Mouse (Mus musculus) limb, embryonic 10.5 days (tissue): Measurements from ENCODE around the gene Orc4. TPM values are rescaled to one million over a fixed set of nuclear protein-coding genes. Genes with fewer than 3 reads are reported as not detected.

Experiments
- DNase-seq: peaks from one replicate; pipeline ENCODE4 v3.0.0-alpha.2; 2017; ENCODE audit warnings: low spot score
- H3K27ac ChIP-seq: fragments of 300-500 bp; sonication (generic); 2 replicates; pipeline ENCODE4 v1.5.1; 2016; ENCODE audit warnings: mild to moderate bottlenecking
- H3K27me3 ChIP-seq: fragments of 300-500 bp; sonication (generic); 2 replicates; pipeline ENCODE4 v1.6.1; 2016; ENCODE audit warnings: low read depth, mild to moderate bottlenecking; ENCODE audit not compliant: poor library complexity, severe bottlenecking
- H3K36me3 ChIP-seq: fragments of 300-500 bp; sonication (generic); 2 replicates; pipeline ENCODE4 v1.6.1; 2016; ENCODE audit warnings: mild to moderate bottlenecking, moderate library complexity
- H3K4me1 ChIP-seq: fragments of 300-500 bp; sonication (generic); 2 replicates; pipeline ENCODE4 v1.6.1; 2016
- H3K4me3 ChIP-seq: fragments of 300-500 bp; sonication (generic); 2 replicates; pipeline ENCODE4 v1.5.1; 2016; ENCODE audit warnings: mild to moderate bottlenecking, moderate library complexity
- H3K9me3 ChIP-seq: fragments of 300-500 bp; sonication (generic); replicated peaks from 2 replicates; pipeline ENCODE4 v1.6.1; 2016; ENCODE audit warnings: mild to moderate bottlenecking
- WGBS: fragments of 180-500 bp; shearing (Covaris S2); methylation state at CpG from one replicate; pipeline ENCODE4 v1.1.7; 2016; 5-methylcytosine and 5-hydroxymethylcytosine counted together
- polyA plus RNA-seq: library from polyadenylated mRNA; unstranded; fragments of >200 nt; fragmentation: Nextera tagmentation; extraction: Ambion mirVana; gene quantifications from 2 replicates; pipeline ENCODE4 v1.2.1, GENCODE M21; 2016

Gene Orc4
- 126 and 127 TPM in 2 replicates for polyA plus RNA-seq

DNA sequence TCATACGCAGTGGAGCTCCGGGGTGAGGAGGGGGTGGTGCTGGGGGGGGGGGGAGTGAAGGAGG lies at the start of gene Orc4:
Gene Orc4, minus strand, starts transcription at position 26 of the 64 bp plus-strand sequence.
- DNase-seq: no peak
- H3K27ac ChIP-seq: peak within 1 kb of the TSS; percentile 94
- H3K4me3 ChIP-seq: peak within 1 kb of the TSS; percentile 93
- peaks cover 7% of the 10 kb centered on the region; the same call in 1 of the 2 replicates for H3K4me1 ChIP-seq
- H3K27me3 ChIP-seq: no peaks in the 10 kb centered on the region
- WGBS: 0% methylated on average over 2 of the region's 2 CpGs
- H3K9me3 ChIP-seq: no peaks in the 10 kb centered on the region
- H3K36me3 ChIP-seq: no peaks in the 10 kb centered on the region

DNA sequence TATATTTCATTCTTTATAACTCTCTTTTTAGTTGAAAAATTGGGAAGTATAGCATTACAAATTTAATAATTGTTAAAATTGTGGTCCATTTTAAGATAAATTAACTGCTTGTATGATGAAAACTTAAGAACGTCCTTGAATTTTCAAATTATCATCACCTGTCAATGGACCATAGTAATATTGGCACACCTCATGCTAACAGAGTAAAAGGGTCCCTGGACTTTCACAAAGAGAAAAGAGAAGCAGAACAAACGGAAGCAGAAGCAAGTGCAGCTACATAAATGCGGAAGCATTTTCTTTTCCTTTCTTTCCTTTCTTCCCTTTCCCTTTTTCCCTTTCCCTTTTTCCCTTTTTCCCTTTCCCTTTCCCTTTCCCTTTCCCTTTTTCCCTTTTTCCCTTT lies 40.2 kb upstream of the Orc4 start:
- no peaks in the 10 kb centered on the region for H3K9me3 ChIP-seq
- H3K27me3 ChIP-seq: no peaks in the 10 kb centered on the region
- H3K36me3 ChIP-seq: 0 out of 2 replicates have a peak, but pooled peaks cover 7% of the 10 kb centered on the region
- H3K27ac ChIP-seq: no peak overlapping the region
- H3K4me3 ChIP-seq: no peak overlapping the region
- no peak for DNase-seq
- no peaks in the 10 kb centered on the region for H3K4me1 ChIP-seq
- 92% methylated on average over 3 of the region's 3 CpGs for WGBS

DNA sequence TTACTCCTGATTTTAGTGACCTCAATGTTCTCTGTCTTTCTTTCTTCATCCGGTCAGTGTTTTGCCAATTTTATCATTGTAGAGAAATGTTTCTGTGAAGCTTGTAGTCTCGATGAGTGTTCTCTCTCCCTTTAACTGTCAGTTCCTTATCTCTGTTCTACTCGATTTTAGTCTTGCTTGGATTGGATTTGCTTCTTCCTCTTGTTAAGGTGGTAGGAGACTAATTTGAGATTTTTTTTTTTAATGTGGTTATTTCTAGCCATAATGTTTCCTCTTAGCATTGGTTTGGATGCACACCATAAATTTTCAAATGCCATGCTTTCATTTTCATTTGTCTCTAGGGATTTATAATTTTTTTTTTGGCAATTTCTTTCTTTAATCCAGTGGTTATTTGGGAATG lies 28.8 kb upstream of the Orc4 start:
- H3K4me3 ChIP-seq: no peak overlapping the region
- 90% methylated on average over 3 of the region's 3 CpGs for WGBS
- no peak for DNase-seq
- H3K4me1 ChIP-seq: no peaks in the 10 kb centered on the region
- H3K27ac ChIP-seq: no peak overlapping the region
- no peaks in the 10 kb centered on the region for H3K27me3 ChIP-seq
- H3K36me3 ChIP-seq: 0 out of 2 replicates have a peak, but pooled peaks cover 5% of the 10 kb centered on the region
- H3K9me3 ChIP-seq: no peaks in the 10 kb centered on the region

DNA sequence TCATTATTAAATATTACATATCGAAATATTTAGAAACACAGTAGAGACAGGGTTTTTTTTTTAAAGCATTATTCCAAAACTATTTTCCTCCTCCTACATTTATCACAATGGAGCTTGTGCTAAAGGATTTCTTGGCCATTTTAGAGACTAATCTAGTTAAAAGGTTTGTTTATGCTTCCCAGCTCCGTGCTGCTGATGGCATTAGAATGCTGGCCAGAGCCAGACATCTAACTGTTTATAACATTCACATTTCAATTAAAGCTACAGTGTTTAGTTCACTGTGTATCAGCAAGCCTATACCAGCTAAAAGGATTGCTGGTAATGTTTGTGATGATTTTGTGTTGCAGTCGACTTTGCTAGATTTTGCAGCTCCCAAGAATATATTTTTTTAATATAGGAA lies 6.5 kb upstream of the Orc4 start:
- no peak for DNase-seq
- no peaks in the 10 kb centered on the region for H3K9me3 ChIP-seq
- H3K4me3 ChIP-seq: no peak overlapping the region
- H3K4me1 ChIP-seq: no peaks in the 10 kb centered on the region
- H3K36me3 ChIP-seq: 0 out of 2 replicates have a peak, but pooled peaks cover 2% of the 10 kb centered on the region
- 75% methylated on average over 3 of the region's 3 CpGs for WGBS
- no peaks in the 10 kb centered on the region for H3K27me3 ChIP-seq
- no peak overlapping the region for H3K27ac ChIP-seq

DNA sequence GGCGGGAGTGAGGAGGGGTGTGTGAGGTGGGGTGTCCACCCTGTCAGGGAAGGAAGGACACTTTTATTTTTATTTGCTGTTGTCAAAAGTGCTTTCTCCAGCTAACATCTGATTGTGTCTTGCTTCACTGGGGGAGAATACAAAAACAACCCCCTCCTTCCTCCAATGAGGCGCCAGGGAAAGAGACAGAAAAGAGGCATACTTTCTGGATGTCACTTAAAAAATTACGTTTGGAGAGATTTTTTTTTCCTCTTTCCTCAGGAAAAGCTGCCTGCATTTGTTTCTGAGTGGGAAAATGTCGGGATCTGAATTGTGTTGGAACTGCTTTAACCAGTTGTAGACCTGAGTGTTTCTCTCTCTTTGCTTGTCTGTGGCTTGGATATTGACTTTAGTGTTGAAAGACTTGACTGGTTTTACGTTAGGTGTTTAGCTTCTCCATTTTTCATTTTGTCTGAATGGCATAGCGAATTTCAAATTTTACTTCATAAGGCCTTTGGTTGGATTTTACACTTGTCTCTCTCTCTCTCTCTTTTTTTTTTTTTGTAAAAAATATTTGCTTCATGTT lies 321 bp upstream of the Orc4 start:
- Histone ChIP-seq H3K27ac (peak overlapping the region; percentile 94), H3K27me3 (no peaks in the 10 kb centered on the region), H3K36me3 (no peaks in the 10 kb centered on the region), H3K4me3 (peak overlapping the region; percentile 93), H3K4me1 (peaks cover 7% of the 10 kb centered on the region; the same call in 1 of the 2 replicates), H3K9me3 (no peaks in the 10 kb centered on the region)
- no peak for DNase-seq
- 15% methylated on average over 5 of the region's 6 CpGs for WGBS

DNA sequence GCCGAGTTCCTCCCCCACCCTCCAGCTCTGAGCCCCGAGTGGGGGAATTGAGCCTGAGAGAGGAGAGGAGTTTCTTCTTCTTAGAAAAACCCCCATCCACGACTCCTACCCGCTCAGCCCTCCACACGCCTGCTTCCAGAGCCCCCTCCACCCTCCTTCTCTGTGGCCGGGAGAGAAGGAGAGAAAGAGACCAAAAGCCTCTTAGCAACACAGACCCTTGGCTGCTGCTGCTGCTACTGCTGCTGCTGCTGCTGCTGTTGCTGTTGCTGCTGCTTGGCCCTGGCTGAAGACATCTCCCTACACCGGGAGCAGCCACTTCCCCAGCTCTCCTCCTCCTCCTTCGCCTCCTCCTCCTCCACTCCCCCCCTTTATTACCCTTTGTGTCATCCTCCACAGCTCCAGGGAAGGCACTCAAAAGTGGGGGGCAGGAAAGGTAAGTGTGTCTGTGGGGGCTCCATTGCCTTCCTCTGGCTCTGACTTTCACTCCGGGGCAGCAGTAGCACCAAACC lies 280 bp downstream of the Orc4 start:
- Histone ChIP-seq H3K4me3 (peak overlapping the region; percentile 93), H3K27ac (peak overlapping the region; percentile 94), H3K4me1 (peaks cover 7% of the 10 kb centered on the region; the same call in 1 of the 2 replicates), H3K36me3 (no peaks in the 10 kb centered on the region), H3K9me3 (no peaks in the 10 kb centered on the region), H3K27me3 (no peaks in the 10 kb centered on the region)
- WGBS: under 1% methylated on average over 9 of the region's 9 CpGs
- no peak for DNase-seq

DNA sequence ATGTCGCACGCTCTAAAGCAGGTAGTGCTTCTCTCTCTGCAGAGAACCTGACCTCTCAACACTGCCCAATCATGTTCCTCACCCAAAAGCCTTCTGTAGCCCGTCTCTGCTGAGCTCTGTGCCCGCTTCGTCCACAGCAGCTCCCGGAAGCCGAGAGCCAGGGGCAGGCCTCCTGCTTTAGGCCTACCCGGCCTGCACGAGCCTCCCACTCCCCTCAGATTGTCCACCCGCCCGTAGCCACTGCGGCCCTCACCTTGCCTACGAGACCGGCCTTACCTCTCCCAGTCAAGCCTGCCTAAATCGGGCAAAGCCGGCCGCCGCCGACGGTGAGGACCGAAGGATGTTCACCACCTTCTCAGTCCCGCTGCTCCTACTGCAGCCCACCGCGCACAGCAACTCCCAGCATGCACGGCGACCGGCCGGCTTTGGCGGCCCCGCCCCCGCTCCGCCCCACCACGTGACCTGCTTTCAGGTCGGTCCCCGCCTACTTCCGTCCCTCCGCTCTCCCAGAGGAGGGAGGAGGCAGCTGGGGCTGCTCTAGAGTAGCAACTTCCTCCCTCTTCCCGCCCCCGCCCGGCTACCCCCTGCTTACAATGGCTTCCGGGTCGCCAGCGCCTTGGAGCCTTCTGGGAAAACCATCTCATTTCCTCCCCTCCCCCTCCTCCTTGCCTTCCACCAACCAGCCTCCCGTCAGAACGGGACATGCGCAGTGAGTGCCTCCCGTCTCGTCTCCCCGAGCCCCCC lies 1.1 kb downstream of the Orc4 start, which contains the start of gene Mbd5:
Gene Mbd5, plus strand, starts transcription at position 668 of the 744 bp plus-strand sequence.
- Histone ChIP-seq H3K27ac (peak within 1 kb of the TSS; percentile 94), H3K4me3 (peak within 1 kb of the TSS; percentile 93), H3K36me3 (no peaks in the 10 kb centered on the region), H3K27me3 (no peaks in the 10 kb centered on the region), H3K9me3 (no peaks in the 10 kb centered on the region), H3K4me1 (peaks cover 7% of the 10 kb centered on the region; the same call in 1 of the 2 replicates)
- peak; percentile 100 for DNase-seq
- under 1% methylated on average over 49 of the region's 49 CpGs for WGBS

DNA sequence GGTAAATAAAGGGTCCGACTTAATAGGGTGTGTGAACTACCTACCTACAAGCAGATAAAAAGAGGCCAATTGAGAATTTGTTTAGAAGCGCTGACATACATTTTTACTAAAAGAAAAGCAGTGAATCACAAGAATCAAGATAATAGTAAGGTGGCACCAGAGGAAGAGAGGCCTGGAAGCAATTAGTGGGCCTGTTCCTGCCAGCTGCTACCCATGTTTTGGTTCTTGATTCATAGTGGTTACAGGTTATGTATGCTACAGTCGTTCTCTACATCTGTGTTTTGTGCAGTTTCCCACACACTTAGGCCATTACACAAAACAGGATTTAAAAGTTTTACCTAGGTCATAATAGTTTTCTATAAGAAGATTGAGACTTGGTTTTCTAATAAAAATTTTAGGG lies 2.3 kb downstream of the Orc4 start:
- peak; percentile 31 for DNase-seq
- Histone ChIP-seq H3K27ac (no peak overlapping the region), H3K36me3 (no peaks in the 10 kb centered on the region), H3K9me3 (no peaks in the 10 kb centered on the region), H3K4me3 (peak overlapping the region; percentile 93), H3K4me1 (peaks cover 7% of the 10 kb centered on the region; the same call in 1 of the 2 replicates), H3K27me3 (no peaks in the 10 kb centered on the region)
- WGBS: 66% methylated on average over 3 of the region's 3 CpGs

DNA sequence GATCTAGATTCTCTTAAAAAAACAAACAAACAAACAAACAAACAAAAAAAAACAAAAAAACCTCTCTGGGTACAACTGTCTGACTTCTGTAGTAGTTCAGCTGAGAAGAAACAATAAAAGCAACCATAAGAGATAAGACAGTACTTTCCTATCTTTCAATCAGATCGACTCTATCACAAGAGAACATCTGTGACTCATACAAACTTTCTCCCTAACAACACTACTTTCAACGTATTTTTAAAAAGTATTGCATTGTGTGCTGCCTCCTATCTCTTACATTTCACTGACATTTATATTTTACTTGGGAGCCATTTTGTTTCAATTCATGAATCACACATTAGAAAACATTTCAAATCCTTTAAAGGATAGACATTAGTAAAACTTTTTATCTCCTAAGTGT lies 15.0 kb downstream of the Orc4 start:
- WGBS: 91% methylated on average over 2 of the region's 2 CpGs
- DNase-seq: no peak
- no peaks in the 10 kb centered on the region for H3K4me1 ChIP-seq
- no peaks in the 10 kb centered on the region for H3K27me3 ChIP-seq
- H3K4me3 ChIP-seq: no peak overlapping the region
- no peak overlapping the region for H3K27ac ChIP-seq
- peaks cover 84% of the 10 kb centered on the region for H3K36me3 ChIP-seq
- H3K9me3 ChIP-seq: no peaks in the 10 kb centered on the region

DNA sequence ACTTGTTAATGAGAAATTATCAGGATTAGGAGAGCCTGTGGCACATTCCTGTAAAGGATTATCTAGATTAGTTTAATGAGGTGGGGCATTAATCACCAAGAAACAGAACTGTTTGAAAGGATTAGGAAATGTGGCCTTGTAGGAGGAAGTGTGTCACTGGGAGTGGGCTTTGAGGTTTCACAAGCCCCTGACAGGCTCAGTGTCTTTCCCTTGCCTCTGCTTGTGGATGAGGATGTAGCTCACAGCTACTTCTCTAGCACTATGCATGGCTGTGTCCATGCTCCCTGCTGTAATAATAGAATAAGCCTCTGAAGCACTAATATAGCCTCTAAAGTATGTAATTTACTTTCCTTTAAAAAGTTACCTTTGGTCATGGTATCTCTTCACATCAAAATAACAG lies 34.2 kb downstream of the Orc4 start:
- Histone ChIP-seq H3K36me3 (peaks cover 88% of the 10 kb centered on the region), H3K9me3 (no peaks in the 10 kb centered on the region), H3K4me1 (no peaks in the 10 kb centered on the region), H3K27ac (no peak overlapping the region), H3K27me3 (no peaks in the 10 kb centered on the region), H3K4me3 (no peak overlapping the region)
- DNase-seq: no peak

DNA sequence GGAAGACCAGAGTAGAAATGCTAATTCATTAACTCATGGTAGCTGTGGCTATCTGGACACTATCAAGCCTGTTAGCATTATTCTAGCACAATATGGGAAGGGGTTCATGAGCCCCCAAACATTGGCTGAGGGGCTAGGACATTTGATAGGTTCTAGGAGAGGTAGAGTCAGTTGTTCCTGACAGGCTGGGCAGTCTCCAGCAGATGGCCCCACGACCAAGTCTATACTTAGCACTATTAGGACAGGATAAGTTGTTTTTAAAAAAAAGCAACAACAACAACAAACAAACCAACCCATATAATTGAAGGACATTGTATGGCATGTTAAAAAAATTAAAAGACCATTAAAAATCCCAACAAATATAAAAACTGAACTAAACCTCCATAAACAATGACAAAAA lies 35.9 kb downstream of the Orc4 start:
- Histone ChIP-seq H3K36me3 (peaks cover 71% of the 10 kb centered on the region), H3K4me1 (no peaks in the 10 kb centered on the region), H3K27me3 (no peaks in the 10 kb centered on the region), H3K4me3 (no peak overlapping the region), H3K9me3 (no peaks in the 10 kb centered on the region), H3K27ac (no peak overlapping the region)
- no peak for DNase-seq
- 90% methylated on average over 1 of the region's 1 CpGs for WGBS

DNA sequence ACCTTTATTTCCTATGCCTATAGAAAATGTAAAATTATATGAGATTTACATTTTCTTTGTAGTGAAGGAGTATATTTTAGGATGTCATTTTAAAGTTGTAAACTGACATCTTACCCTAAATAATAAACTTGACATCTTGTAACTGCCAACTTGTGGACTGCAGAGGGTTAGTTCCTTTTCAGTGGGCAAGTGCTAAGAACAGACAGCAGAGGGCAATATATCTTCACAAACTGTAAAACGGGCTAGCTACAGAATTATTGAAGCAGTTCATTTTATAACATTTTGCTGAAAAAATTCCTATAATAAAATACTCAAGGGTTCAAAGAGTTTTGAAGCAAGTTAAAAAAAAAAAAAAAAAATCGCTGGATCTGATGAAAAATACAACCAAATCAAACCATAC lies 41.2 kb downstream of the Orc4 start:
- DNase-seq: no peak
- Histone ChIP-seq H3K9me3 (no peaks in the 10 kb centered on the region), H3K36me3 (peaks cover 59% of the 10 kb centered on the region), H3K4me3 (no peak overlapping the region), H3K4me1 (no peaks in the 10 kb centered on the region), H3K27me3 (no peaks in the 10 kb centered on the region), H3K27ac (no peak overlapping the region)
- WGBS: 71% methylated on average over 2 of the region's 2 CpGs

DNA sequence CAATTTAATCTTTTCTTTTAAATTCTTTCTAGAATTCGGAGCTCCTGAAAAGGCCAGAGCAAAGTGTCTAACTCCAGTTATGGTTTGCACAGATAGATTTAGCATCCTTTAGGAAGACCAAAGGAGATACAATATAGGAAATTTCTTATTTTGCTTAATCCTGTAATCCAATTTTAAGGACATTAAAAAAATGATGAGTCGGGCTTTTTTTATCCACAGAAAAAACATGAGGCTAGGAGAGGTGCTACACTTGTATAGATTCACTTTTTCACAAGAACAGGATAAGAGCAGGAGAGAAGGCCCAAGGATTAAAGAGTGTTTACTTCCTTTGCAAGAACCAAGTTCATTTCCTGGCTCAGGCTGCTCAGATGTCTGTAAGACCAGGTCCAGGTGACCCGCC lies 54.9 kb downstream of the Orc4 start:
- Histone ChIP-seq H3K4me3 (no peak overlapping the region), H3K9me3 (no peaks in the 10 kb centered on the region), H3K27me3 (no peaks in the 10 kb centered on the region), H3K4me1 (no peaks in the 10 kb centered on the region), H3K36me3 (peaks cover 35% of the 10 kb centered on the region), H3K27ac (no peak overlapping the region)
- 93% methylated on average over 3 of the region's 3 CpGs for WGBS
- no peak for DNase-seq

DNA sequence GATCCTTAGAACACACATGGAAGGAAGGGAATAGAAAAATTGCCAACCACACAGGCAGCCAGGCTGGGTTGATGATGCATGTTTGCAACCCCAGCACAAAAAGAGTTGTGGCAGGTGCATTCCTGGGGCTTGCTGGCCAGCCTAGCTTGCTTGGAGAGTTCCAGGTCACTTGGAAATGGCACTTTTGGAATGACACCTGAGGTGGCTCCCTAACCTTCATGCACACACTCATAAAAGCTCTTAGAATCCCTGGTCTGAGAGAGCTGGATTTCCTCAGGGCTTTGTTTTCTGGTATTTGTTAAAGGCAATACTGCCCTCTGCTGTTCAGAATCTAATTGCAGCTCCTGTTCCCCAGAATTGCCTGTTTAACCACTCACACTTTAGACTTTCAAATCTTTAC lies 64.1 kb downstream of the Orc4 start:
- H3K27me3 ChIP-seq: no peaks in the 10 kb centered on the region
- peak; percentile 32 for DNase-seq
- H3K4me1 ChIP-seq: no peaks in the 10 kb centered on the region; the same call in 1 of the 2 replicates
- no peak overlapping the region for H3K27ac ChIP-seq
- no peak overlapping the region for H3K4me3 ChIP-seq
- no peaks in the 10 kb centered on the region for H3K9me3 ChIP-seq
- H3K36me3 ChIP-seq: peaks cover 3% of the 10 kb centered on the region
